Mouse (Mus musculus) lung, postnatal 4 days (tissue): ENCODE data around the gene Rdh1.
"Not testable (repeated sequence)": the region's sequence is repeated elsewhere in the genome, so short reads cannot be mapped to it uniquely, and the experiment has no call there.

Source experiments
- DNase-seq, 2 experiments: peaks; one replicate each; pipeline ENCODE4 v3.0.0; 2021

Rdh1 gene

GRCm38 (mm10) chr10:127750136-127750777 lies 9.3 kb upstream of the Rdh1 start:
- DNase-seq, result no peak

GRCm38 (mm10) chr10:127751548-127751947 lies 8.0 kb upstream of the Rdh1 start, which contains the start of gene Gpr182:
Gpr182 (minus strand) TSS chr10:127751732.
- DNase-seq, result peak; percentile 36 to 70

DNA sequence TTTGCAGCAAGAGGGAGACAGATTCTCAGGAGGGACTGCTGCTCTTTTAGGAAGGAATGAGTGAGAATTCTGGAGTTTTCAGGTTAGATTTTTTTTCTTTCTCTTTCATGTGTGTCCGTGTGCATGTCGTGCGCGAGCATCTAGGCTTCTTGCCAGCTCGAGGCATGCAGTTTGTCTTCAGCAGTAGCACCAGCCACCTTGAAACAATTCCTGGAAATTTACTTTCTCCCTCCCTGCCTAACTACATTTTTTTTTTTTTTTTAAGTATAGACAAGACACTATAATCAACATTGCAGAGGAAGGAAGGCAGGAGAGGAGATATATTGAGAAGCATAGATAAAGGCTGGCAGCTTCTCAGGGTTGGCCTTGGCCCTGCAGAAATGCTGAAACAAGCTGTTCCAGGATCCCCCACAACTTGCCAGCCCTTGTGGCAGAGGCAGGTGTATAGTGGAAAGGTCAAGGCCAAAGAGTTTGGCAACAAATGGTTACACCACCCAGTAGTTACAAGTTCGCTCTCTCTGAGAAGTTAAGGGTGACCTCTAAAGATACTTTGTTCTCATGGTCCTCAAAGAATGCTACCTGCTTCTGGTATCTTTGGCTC lies 4.9 kb upstream of the Rdh1 start:
- peak; percentile 57 to 82 for DNase-seq

DNA sequence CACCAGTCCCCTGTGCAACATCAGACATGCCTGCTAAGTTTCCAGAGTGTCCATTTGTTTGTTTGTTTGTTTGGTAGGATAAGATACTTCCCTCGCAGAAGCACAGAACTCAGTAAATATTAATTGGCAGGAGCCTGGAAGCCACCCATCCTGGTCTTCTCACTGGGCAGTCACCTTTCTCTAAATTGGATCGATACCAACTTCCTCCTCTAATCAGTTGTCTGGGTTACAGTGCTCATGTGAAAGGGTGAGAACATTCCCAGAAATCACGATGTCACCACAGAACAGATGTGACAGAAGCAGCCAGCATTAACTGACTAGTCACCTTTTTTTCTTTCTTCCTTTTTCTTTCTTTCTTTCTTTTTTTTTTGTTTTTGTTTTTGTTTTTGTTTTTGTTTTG lies 4.3 kb upstream of the Rdh1 start:
- DNase-seq, result no peak

DNA sequence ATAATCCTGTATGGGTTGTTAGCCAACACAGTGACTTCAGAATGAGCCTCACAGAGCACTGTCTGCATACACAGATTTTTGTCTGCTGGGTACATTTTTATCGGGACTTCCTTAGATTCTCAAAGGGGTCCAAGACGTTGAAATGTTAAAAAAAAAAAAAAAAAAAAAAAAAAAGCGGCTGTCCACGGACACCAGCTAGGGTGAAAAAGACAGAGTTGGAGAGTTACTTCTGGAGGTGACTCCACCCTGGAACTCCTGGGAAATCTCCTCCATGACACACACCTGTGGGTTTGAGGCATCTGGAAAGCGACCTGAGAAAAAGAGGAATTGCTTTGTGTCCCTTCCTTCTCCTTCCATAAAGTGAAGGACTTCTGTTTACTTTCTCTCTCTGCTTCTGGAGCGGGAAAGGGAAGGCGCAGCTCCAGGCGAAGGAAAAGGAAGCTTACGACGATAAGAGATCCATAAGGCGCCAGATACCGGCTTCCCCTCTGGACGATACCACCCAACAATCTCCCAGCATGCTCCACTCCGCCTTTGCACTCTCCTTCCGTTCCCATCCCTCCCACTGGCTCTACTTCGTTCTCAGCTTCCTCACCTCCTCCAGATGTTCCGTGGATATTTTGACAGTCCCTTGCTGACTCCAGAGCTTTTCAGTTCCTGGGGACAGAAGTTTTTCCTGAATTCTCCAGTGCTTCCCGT lies 3.6 kb upstream of the Rdh1 start:
- peak; percentile 61 to 69 for DNase-seq

GRCm38 (mm10) chr10:127762926-127763325 lies 3.4 kb downstream of the Rdh1 start:
- not testable (repeated sequence) for DNase-seq

GRCm38 (mm10) chr10:127763914-127764680 lies 4.6 kb downstream of the Rdh1 start:
- DNase-seq, result no peak

GRCm38 (mm10) chr10:127766564-127766963 lies 7.0 kb downstream of the Rdh1 start:
- DNase-seq, result no peak

DNA sequence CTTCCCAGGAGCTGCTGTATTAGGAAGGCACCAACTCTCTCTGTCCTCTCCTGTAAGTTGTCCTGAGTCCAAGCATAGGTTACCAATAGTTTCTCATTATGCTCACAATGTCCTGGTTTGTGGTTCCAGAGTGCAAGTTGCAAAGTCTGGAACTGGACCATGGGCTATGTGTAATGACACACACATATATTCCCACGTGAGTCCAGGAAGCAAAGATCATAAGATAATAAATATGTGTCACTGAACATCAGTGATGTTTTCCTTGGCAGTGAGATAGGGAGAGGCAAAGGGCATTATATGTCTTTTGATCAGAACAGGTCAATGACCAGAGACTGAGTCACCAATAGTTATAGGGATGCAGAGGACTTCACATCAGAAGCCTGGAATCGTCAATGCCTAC lies 16.5 kb downstream of the Rdh1 start, which contains the start of gene Rdh9:
Gene Rdh9, plus strand, starts transcription at position 376 of the 400 bp plus-strand sequence.
- DNase-seq, result no peak

- not testable (repeated sequence) for DNase-seq
These were observed 22.8 kb downstream of the Rdh1 start for GRCm38 (mm10) chr10:127782321-127782720.

DNA sequence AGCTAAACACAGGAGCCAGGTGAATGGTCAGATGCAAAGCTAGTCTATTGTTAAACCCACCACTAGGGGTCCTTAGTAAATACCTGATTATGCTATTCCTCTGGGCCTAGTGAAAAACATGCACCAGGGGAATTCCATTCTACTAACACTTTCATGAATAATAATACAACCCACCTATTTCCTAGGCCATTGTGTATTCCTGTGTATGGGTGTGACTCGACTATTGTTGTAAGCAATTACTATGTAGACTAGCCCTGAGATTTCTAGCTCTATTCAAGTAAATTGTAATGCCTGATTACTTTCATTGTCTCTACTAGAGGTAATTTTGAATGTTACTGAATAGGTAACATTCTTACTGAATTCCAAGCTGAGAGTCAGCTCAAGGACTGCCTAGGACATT lies 25.9 kb downstream of the Rdh1 start:
- not testable (repeated sequence) for DNase-seq

- DNase-seq, result no peak
These were observed 39.8 kb downstream of the Rdh1 start for GRCm38 (mm10) chr10:127799295-127799694.

GRCm38 (mm10) chr10:127800891-127801290 lies 41.4 kb downstream of the Rdh1 start, which contains the start of gene Rdh16:
Rdh16 (plus strand) TSS chr10:127801152.
- DNase-seq, result no peak

- no peak for DNase-seq
These were observed 42.1 kb downstream of the Rdh1 start for GRCm38 (mm10) chr10:127801612-127802011.

DNA sequence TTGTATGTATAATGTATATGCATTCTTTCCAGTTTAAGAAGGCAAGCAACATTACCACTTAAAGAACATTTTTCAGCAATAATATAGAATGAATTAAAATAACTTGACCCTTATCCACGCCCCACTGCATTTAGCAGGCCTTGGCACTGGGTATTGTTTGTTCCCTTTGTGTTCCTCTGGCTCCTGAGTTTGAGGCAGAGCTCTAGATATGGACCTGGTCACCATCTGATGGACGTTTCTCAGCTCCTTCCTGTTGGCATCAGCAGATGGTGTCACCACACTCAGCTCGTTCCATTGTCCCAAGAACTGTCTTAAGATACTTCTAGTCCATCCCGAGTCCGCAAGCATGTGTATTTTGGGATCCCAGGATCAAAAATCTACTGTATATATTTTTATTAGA lies 42.7 kb downstream of the Rdh1 start:
- no peak for DNase-seq

DNA sequence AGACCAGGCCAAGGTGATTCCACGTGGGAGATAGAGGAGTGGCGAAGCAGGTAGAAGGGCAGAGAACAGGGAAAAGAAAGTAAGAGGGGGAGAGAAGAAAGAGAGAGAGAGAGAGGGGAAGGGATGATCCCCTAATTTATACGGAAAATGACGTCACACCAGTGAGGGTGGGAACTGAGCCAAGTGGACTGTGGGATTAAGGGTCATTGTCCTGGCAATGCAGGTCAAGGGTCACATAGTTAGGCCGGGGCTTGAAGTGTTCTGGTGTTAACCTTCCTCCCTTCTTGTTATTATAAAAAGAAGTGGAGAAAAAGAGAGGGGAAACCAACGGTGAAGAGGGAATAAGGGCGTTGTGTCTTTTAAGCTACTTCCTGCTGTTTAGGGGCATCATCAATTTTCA lies 44.9 kb downstream of the Rdh1 start:
- DNase-seq, result no peak

DNA sequence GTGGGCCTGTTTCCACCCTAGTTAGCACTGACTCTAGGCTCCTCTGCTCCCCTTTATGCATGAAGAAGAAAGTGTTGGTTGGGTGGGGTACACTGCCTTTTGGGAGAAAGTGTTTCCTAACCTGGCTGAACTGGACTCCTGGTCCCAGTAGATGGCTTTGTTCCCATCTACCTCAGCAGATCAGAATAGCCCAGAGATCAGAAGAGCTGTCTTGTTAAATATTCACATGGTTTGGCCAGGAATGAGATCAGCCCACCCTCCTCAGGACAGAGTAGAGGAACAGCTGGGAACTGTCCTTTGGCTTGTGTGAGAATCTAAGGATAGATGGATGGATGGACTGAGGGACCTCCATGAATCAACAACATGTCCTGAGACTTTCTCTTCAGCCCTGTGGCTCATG lies 56.4 kb downstream of the Rdh1 start:
- no peak for DNase-seq

DNA sequence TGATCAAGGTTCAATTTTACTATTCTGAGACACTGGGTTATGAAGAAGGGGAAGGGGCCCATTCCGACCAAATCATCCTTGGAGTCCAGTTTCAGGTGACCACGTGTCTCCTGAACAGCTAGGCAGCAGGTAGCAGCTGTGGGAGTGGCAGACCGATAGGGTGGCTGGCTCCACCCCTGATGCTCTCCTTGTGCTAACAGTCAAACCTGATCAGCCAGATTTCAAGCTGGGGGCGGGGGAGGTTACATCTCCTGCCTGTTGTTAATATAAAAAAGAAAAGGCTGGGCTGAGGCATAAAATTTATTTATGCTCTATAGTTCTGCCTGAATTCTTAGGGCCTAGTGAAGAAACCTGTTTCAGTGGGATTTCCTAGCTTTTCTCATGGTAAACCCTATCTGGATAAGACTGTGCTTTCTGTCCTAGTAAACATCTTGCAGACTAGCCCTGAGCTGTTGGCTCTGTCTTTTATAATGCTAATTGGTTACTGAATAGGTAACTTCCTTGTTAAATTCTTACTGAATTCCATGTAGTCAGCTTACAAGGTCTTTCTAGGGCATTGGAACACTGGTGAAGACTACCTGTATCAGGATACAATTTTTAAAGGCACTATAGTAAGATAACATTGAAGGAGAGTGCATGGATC lies 57.9 kb downstream of the Rdh1 start:
- not testable (repeated sequence) for DNase-seq
